In the genomic region with DNA sequence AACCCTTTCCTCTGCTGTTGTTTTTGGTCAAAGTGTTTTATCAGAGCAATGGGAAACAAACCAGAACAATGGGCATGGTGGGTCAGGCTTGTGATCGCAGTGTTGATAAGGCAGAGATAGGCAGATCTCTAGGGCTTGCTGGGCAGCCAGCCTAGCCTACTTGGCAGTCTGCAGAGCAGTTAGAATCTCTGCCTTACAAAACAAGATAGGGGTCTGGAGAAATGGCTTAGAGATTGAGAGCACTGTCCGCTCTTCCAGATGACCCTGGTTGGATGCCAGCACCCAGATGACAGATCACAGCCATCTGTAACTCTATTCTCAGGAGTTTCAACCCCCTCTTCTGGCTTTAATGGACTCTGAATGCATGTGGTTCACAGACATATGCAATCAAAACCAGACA, we compare ENCODE assay signal across 25 mouse cellular contexts.
A peak's percentile ranks its signal among the peaks of the same experiment; 100 is the strongest.
DNase-seq lines count a peak whose midpoint lies in the region; ATAC-seq and TF ChIP-seq lines count a peak whose summit lies in the region.
"Had no signal": no experiment of that assay in that cellular context is flagged by ENCODE, and none has a peak within 500 bp of the region (broad histone marks: within the 10 kb centered on the region; RNA-seq: fewer than 3 reads in every experiment).

No protein-coding gene starts in this region.

- H3K4me3 ChIP-seq in cerebellum, adult 2 months (replicated peaks; ENCODE audit: insufficient read depth, low read depth, low read length): no peak overlapping the region
- no peak overlapping the region for H3K4me3 ChIP-seq in hindbrain, embryonic 16.5 days (ENCODE audit: low read length)
- no peak overlapping the region for H3K4me3 ChIP-seq in hindbrain, embryonic 13.5 days
- H3K4me3 ChIP-seq in lung, embryonic 14.5 days (ENCODE audit: low read depth, low read length): no peak overlapping the region
- no peak overlapping the region for H3K4me3 ChIP-seq in lung, adult 2 months (replicated peaks; ENCODE audit: extremely low read depth, low read depth, low read length)
- H3K4me3 ChIP-seq in midbrain, postnatal 0 days (ENCODE audit: low read depth, low read length): no peak overlapping the region
- H3K4me3 ChIP-seq in midbrain, embryonic 14.5 days (replicated peaks; ENCODE audit: low read depth, low read length): no peak overlapping the region
- H3K4me3 ChIP-seq: embryonic facial prominence, embryonic 15.5 days; erythroblast, embryonic 14.5 days; forebrain, embryonic 10.5 days; forebrain, embryonic 15.5 days; heart, embryonic 10.5 days had no signal

- no peak overlapping the region for H3K9ac ChIP-seq in hindbrain, embryonic 16.5 days (ENCODE audit: low read depth, low read length)
- H3K9ac ChIP-seq in hindbrain, embryonic 13.5 days: no peak overlapping the region
- H3K9ac ChIP-seq in lung, embryonic 14.5 days: no peak overlapping the region
- H3K9ac ChIP-seq in midbrain, postnatal 0 days (replicated peaks; ENCODE audit: low read length, poor library complexity, severe bottlenecking): no peak overlapping the region
- H3K9ac ChIP-seq in midbrain, embryonic 14.5 days (replicated peaks; ENCODE audit: low read length): no peak overlapping the region
- H3K9ac ChIP-seq: embryonic facial prominence, embryonic 15.5 days; forebrain, embryonic 15.5 days; hindbrain, embryonic 14.5 days had no signal

- peak; percentile 79 to 86 for DNase-seq in cerebellum, postnatal 10 days
- no peak for DNase-seq in cerebellum, adult 2 months
- peak; percentile 3 for DNase-seq in lung, embryonic 14.5 days
- DNase-seq in lung, adult 2 months: no peak
- peak; percentile 31 for DNase-seq in midbrain, postnatal 0 days (ENCODE audit: low spot score)
- no peak for DNase-seq in midbrain, embryonic 14.5 days
- DNase-seq: adrenal gland, adult 8-10 months; adrenal gland, postnatal 36 days; B cell, adult 2 months; cerebellum, adult 11 months; cerebellum, adult 9-11 months; heart, adult 18-20 months; heart, postnatal 10 days; heart, postnatal 4 days had no signal

- no peaks in the 10 kb centered on the region for H3K36me3 ChIP-seq in hindbrain, embryonic 16.5 days (ENCODE audit: control insufficient read depth, insufficient read depth, low read length)
- H3K36me3 ChIP-seq in hindbrain, embryonic 13.5 days: no peaks in the 10 kb centered on the region
- H3K36me3 ChIP-seq in lung, embryonic 14.5 days (ENCODE audit: insufficient read depth): no peaks in the 10 kb centered on the region
- no peaks in the 10 kb centered on the region for H3K36me3 ChIP-seq in midbrain, postnatal 0 days (ENCODE audit: insufficient read depth, low read length)
- no peaks in the 10 kb centered on the region for H3K36me3 ChIP-seq in midbrain, embryonic 14.5 days (ENCODE audit: control insufficient read depth, insufficient read depth, low read length)
- H3K36me3 ChIP-seq: embryonic facial prominence, embryonic 15.5 days; forebrain, embryonic 10.5 days; forebrain, embryonic 15.5 days; G1E; heart, embryonic 10.5 days had no signal

- no peak for TF ChIP-seq CTCF in cerebellum, adult 2 months (IDR thresholded peaks at IDR 0.05; ENCODE audit: borderline replicate concordance, insufficient read depth, low read depth, low read length)
- TF ChIP-seq CTCF in lung, embryonic 14.5 days (IDR thresholded peaks at IDR 0.05; ENCODE audit: low read depth): no peak
- no peak for TF ChIP-seq CTCF in lung, adult 2 months (IDR thresholded peaks at IDR 0.05; ENCODE audit: insufficient read depth, low read length)
- no peak for TF ChIP-seq CTCF in midbrain, postnatal 0 days (IDR thresholded peaks at IDR 0.05)

- no peak for TF ChIP-seq POLR2A in cerebellum, adult 2 months (IDR thresholded peaks at IDR 0.05; ENCODE audit: borderline replicate concordance, insufficient read depth, low read length)
- no peak for TF ChIP-seq POLR2A in lung, adult 2 months (IDR thresholded peaks at IDR 0.05; ENCODE audit: borderline replicate concordance, extremely low read depth, low read depth, low read length)

- H3K27me3 ChIP-seq in cerebellum, adult 2 months (ENCODE audit: control insufficient read depth, insufficient read depth, low read length): no peaks in the 10 kb centered on the region; the same call in 1 of the 2 replicates
- no peaks in the 10 kb centered on the region for H3K27me3 ChIP-seq in hindbrain, embryonic 16.5 days (replicated peaks; ENCODE audit: control insufficient read depth, insufficient read depth, low read length)
- H3K27me3 ChIP-seq in hindbrain, embryonic 13.5 days: no peaks in the 10 kb centered on the region
- H3K27me3 ChIP-seq in lung, embryonic 14.5 days (ENCODE audit: insufficient read depth, low read length): no peaks in the 10 kb centered on the region
- H3K27me3 ChIP-seq in midbrain, postnatal 0 days (ENCODE audit: insufficient read depth, low read length): no peaks in the 10 kb centered on the region
- H3K27me3 ChIP-seq in midbrain, embryonic 14.5 days (ENCODE audit: control insufficient read depth, insufficient read depth, low read length): no peaks in the 10 kb centered on the region
- H3K27me3 ChIP-seq: embryonic facial prominence, embryonic 15.5 days; forebrain, embryonic 15.5 days had no signal

- 18% methylated on average over 2 of the region's 2 CpGs for WGBS in cerebellum, adult 2 months
- 72% methylated on average over 2 of the region's 2 CpGs for WGBS in hindbrain, embryonic 16.5 days
- WGBS in hindbrain, embryonic 13.5 days: 88% methylated on average over 2 of the region's 2 CpGs
- 70% methylated on average over 2 of the region's 2 CpGs for WGBS in lung, embryonic 14.5 days
- 50% methylated on average over 2 of the region's 2 CpGs for WGBS in lung, adult 2 months
- WGBS in midbrain, postnatal 0 days: 86% methylated on average over 2 of the region's 2 CpGs
- 93% methylated on average over 2 of the region's 2 CpGs for WGBS in midbrain, embryonic 14.5 days

- H3K9me3 ChIP-seq in hindbrain, embryonic 16.5 days (ENCODE audit: control insufficient read depth, low read length): no peaks in the 10 kb centered on the region
- no peaks in the 10 kb centered on the region for H3K9me3 ChIP-seq in hindbrain, embryonic 13.5 days
- no peaks in the 10 kb centered on the region for H3K9me3 ChIP-seq in lung, embryonic 14.5 days (ENCODE audit: low read depth, low read length)
- no peaks in the 10 kb centered on the region for H3K9me3 ChIP-seq in midbrain, postnatal 0 days (ENCODE audit: low read length)
- H3K9me3 ChIP-seq in midbrain, embryonic 14.5 days (ENCODE audit: control insufficient read depth, low read length): no peaks in the 10 kb centered on the region
- H3K9me3 ChIP-seq: embryonic facial prominence, embryonic 15.5 days; forebrain, embryonic 10.5 days; forebrain, embryonic 15.5 days; heart, embryonic 10.5 days had no signal

- no peak overlapping the region for H3K4me2 ChIP-seq in hindbrain, embryonic 16.5 days (ENCODE audit: low read length)
- H3K4me2 ChIP-seq in hindbrain, embryonic 13.5 days: no peak overlapping the region
- H3K4me2 ChIP-seq in lung, embryonic 14.5 days: no peak overlapping the region
- H3K4me2 ChIP-seq in midbrain, postnatal 0 days (ENCODE audit: low read depth, low read length, poor library complexity, severe bottlenecking): no peak overlapping the region
- H3K4me2 ChIP-seq in midbrain, embryonic 14.5 days (ENCODE audit: low read length): no peak overlapping the region
- H3K4me2 ChIP-seq: embryonic facial prominence, embryonic 15.5 days; forebrain, embryonic 15.5 days; hindbrain, embryonic 14.5 days had no signal

- no peak overlapping the region for H3K27ac ChIP-seq in cerebellum, adult 2 months (ENCODE audit: insufficient read depth, low read length)
- no peak overlapping the region for H3K27ac ChIP-seq in hindbrain, embryonic 16.5 days (ENCODE audit: low read depth, low read length)
- H3K27ac ChIP-seq in hindbrain, embryonic 13.5 days: no peak overlapping the region
- no peak overlapping the region for H3K27ac ChIP-seq in lung, embryonic 14.5 days (ENCODE audit: low read depth)
- H3K27ac ChIP-seq in midbrain, postnatal 0 days (ENCODE audit: low read depth, low read length): no peak overlapping the region
- H3K27ac ChIP-seq in midbrain, embryonic 14.5 days (replicated peaks; ENCODE audit: low read depth, low read length): no peak overlapping the region
- H3K27ac ChIP-seq: embryonic facial prominence, embryonic 15.5 days; forebrain, embryonic 10.5 days; forebrain, embryonic 15.5 days; heart, embryonic 10.5 days; hindbrain, embryonic 14.5 days had no signal

- H3K4me1 ChIP-seq in cerebellum, adult 2 months (ENCODE audit: control insufficient read depth, insufficient read depth, low read length): no peaks in the 10 kb centered on the region
- no peaks in the 10 kb centered on the region for H3K4me1 ChIP-seq in hindbrain, embryonic 16.5 days (ENCODE audit: control insufficient read depth, insufficient read depth, low read depth, low read length)
- no peaks in the 10 kb centered on the region; the same call in 1 of the 2 replicates for H3K4me1 ChIP-seq in hindbrain, embryonic 13.5 days (replicated peaks)
- H3K4me1 ChIP-seq in lung, embryonic 14.5 days (ENCODE audit: insufficient read depth): no peaks in the 10 kb centered on the region
- no peaks in the 10 kb centered on the region for H3K4me1 ChIP-seq in lung, adult 2 months (ENCODE audit: control insufficient read depth, insufficient read depth, low read length)
- H3K4me1 ChIP-seq in midbrain, postnatal 0 days (ENCODE audit: insufficient read depth, low read length): no peaks in the 10 kb centered on the region
- H3K4me1 ChIP-seq in midbrain, embryonic 14.5 days (ENCODE audit: control insufficient read depth, insufficient read depth, low read length): no peaks in the 10 kb centered on the region
- H3K4me1 ChIP-seq: forebrain, embryonic 10.5 days; forebrain, embryonic 15.5 days; heart, embryonic 10.5 days had no signal

- ATAC-seq in hindbrain, embryonic 16.5 days: peak; percentile 58; the same call in 1 of the 2 replicates
- no peak for ATAC-seq in hindbrain, embryonic 13.5 days (ENCODE audit: low FRiP score)
- no peak for ATAC-seq in lung, embryonic 14.5 days (ENCODE audit: insufficient read depth)
- ATAC-seq in midbrain, postnatal 0 days (ENCODE audit: low FRiP score): no peak
- ATAC-seq in midbrain, embryonic 14.5 days (ENCODE audit: low FRiP score, low TSS enrichment): no peak
- ATAC-seq: CD4-positive, CD25-positive, alpha-beta regulatory T cell, adult 4 months; forebrain, embryonic 15.5 days; inflammation-experienced regulatory T-cells, adult 6 months had no signal

Comparison
In these comparisons a context has a peak if more than half of its experiments do, and no peak if none do; other contexts are left out.
1. DNase-seq: peak in cerebellum, postnatal 10 days (2 of 2), lung, embryonic 14.5 days (single experiment) and midbrain, postnatal 0 days (single experiment); none in cerebellum, adult 2 months (0 of 2), lung, adult 2 months (single experiment) and midbrain, embryonic 14.5 days (single experiment).